Mouse (Mus musculus) NIH3T3 (cell line): ENCODE data around the gene Krt77.

Source experiments
- DNase-seq: peaks from one replicate; pipeline ENCODE4 v3.0.0-alpha.2; 2012; ENCODE audit warnings: low read depth

The Krt77 gene

GRCm38 (mm10) chr15:101833131-101833530 lies 36.4 kb downstream of the Krt77 start:
- no peak for DNase-seq

GRCm38 (mm10) chr15:101829441-101829840 lies 40.1 kb downstream of the Krt77 start:
- no peak for DNase-seq

- DNase-seq = no peak
Measured at GRCm38 (mm10) chr15:101821786-101822185, 47.7 kb downstream of the Krt77 start.

- DNase-seq = no peak
Measured at GRCm38 (mm10) chr15:101817875-101818274, 51.6 kb downstream of the Krt77 start, which contains the start of gene Krt2. Gene Krt2, minus strand, starts transcription at chr15:101818169.
